Mouse (Mus musculus) ES-CJ7 (cell line): Measurements from ENCODE around the gene Olfr1245.
"Not testable (repeated sequence)": the region's sequence is repeated elsewhere in the genome, so short reads cannot be mapped to it uniquely, and the experiment has no call there.

Source experiments
- DNase-seq: peaks from one replicate; pipeline ENCODE4 v3.0.0; 2011; ENCODE audit warnings: low read depth, low spot score

Olfr1245 gene

GRCm38 (mm10) chr2:89578347-89578746 is at the start of gene Olfr1245:
Gene Olfr1245, minus strand, starts transcription at chr2:89578447.
- DNase-seq: no peak

GRCm38 (mm10) chr2:89618145-89618544 is 39.9 kb upstream of the Olfr1245 start, which contains the start of gene Olfr1248:
Gene Olfr1248, minus strand, starts transcription at chr2:89618245.
- not testable (repeated sequence) for DNase-seq

GRCm38 (mm10) chr2:89614030-89614429 is 35.8 kb upstream of the Olfr1245 start, which contains the start of gene Olfr1247:
Gene Olfr1247, minus strand, starts transcription at chr2:89614130.
- no peak for DNase-seq

- DNase-seq: no peak
Observed at GRCm38 (mm10) chr2:89593057-89593456, 14.8 kb upstream of the Olfr1245 start, which contains the start of gene Olfr1246. Gene Olfr1246, minus strand, starts transcription at chr2:89593157.

GRCm38 (mm10) chr2:89562706-89563105 is 15.5 kb downstream of the Olfr1245 start:
- peak; percentile 77 for DNase-seq

GRCm38 (mm10) chr2:89544516-89544915 is 33.7 kb downstream of the Olfr1245 start:
- no peak for DNase-seq

GRCm38 (mm10) chr2:89539923-89540322 is 38.3 kb downstream of the Olfr1245 start:
- DNase-seq: no peak

GRCm38 (mm10) chr2:89531387-89531786 is 46.9 kb downstream of the Olfr1245 start, which contains the start of gene Olfr1243:
Gene Olfr1243, minus strand, starts transcription at chr2:89531487.
- no peak for DNase-seq
